Mouse (Mus musculus): ENCODE data around the gene Zbtb42.

Zbtb42 gene

GRCm38 (mm10) chr12:112678555-112679026 is at the start of gene Zbtb42:
TSS of gene Zbtb42 (plus strand) at chr12:112678828.
- DNase-seq (ENCODE audit: low spot score in 2 of 2), result no peak

- DNase-seq (ENCODE audit: low spot score in 2 of 2), result no peak
Measured at GRCm38 (mm10) chr12:112628928-112629721, 49.5 kb upstream of the Zbtb42 start.

- DNase-seq (ENCODE audit: low spot score in 2 of 2), result no peak
Measured at GRCm38 (mm10) chr12:112630029-112630428, 48.6 kb upstream of the Zbtb42 start.

GRCm38 (mm10) chr12:112630796-112631195 is 47.8 kb upstream of the Zbtb42 start:
- no peak for DNase-seq (ENCODE audit: low spot score in 2 of 2)

GRCm38 (mm10) chr12:112631472-112631871 is 47.2 kb upstream of the Zbtb42 start:
- DNase-seq (ENCODE audit: low spot score in 2 of 2), result no peak

GRCm38 (mm10) chr12:112632084-112632777 is 46.4 kb upstream of the Zbtb42 start:
- no peak for DNase-seq (ENCODE audit: low spot score in 2 of 2)

GRCm38 (mm10) chr12:112632907-112633306 is 45.7 kb upstream of the Zbtb42 start:
- DNase-seq (ENCODE audit: low spot score in 2 of 2), result no peak

- DNase-seq (ENCODE audit: low spot score in 2 of 2), result no peak
Measured at GRCm38 (mm10) chr12:112633686-112634085, 44.9 kb upstream of the Zbtb42 start.

GRCm38 (mm10) chr12:112639526-112639925 is 39.1 kb upstream of the Zbtb42 start:
- no peak for DNase-seq (ENCODE audit: low spot score in 2 of 2)

GRCm38 (mm10) chr12:112643126-112643525 is 35.5 kb upstream of the Zbtb42 start:
- DNase-seq (ENCODE audit: low spot score in 2 of 2), result no peak

- DNase-seq (ENCODE audit: low spot score in 2 of 2), result peak; percentile 91 to 97
Measured at GRCm38 (mm10) chr12:112644180-112644854, 34.3 kb upstream of the Zbtb42 start, which contains the start of gene Siva1. TSS of gene Siva1 (plus strand) at chr12:112644679.

- DNase-seq (ENCODE audit: low spot score in 2 of 2), result no peak
Measured at GRCm38 (mm10) chr12:112644855-112645506, 33.6 kb upstream of the Zbtb42 start.

GRCm38 (mm10) chr12:112646139-112646538 is 32.5 kb upstream of the Zbtb42 start:
- no peak for DNase-seq (ENCODE audit: low spot score in 2 of 2)

- no peak for DNase-seq (ENCODE audit: low spot score in 2 of 2)
Measured at GRCm38 (mm10) chr12:112648081-112648480, 30.5 kb upstream of the Zbtb42 start.

- DNase-seq (ENCODE audit: low spot score in 2 of 2), result no peak
Measured at GRCm38 (mm10) chr12:112651778-112652439, 26.7 kb upstream of the Zbtb42 start.

- DNase-seq (ENCODE audit: low spot score in 2 of 2), result peak; percentile 86 to 91
Measured at GRCm38 (mm10) chr12:112653157-112653824, 25.3 kb upstream of the Zbtb42 start.

GRCm38 (mm10) chr12:112654076-112654475 is 24.6 kb upstream of the Zbtb42 start:
- no peak for DNase-seq (ENCODE audit: low spot score in 2 of 2)

- no peak for DNase-seq (ENCODE audit: low spot score in 2 of 2)
Measured at GRCm38 (mm10) chr12:112658619-112659018, 20.0 kb upstream of the Zbtb42 start.

- peak; percentile 75 to 83 for DNase-seq (ENCODE audit: low spot score in 2 of 2)
Measured at GRCm38 (mm10) chr12:112659109-112659508, 19.5 kb upstream of the Zbtb42 start.

GRCm38 (mm10) chr12:112660576-112661326 is 17.9 kb upstream of the Zbtb42 start:
- DNase-seq (ENCODE audit: low spot score in 2 of 2), result peak in 1 of 2 experiments; percentile 67

Measured in cerebellum, postnatal 4 days (tissue).